Mouse (Mus musculus) intestine, postnatal 0 days (tissue): ENCODE data around the gene Uhmk1. TPM values are rescaled to one million over a fixed set of nuclear protein-coding genes. Genes with fewer than 3 reads are reported as not detected.

ENCODE experiments used
- ATAC-seq: fragments of 200-750 bp; cut with Nextera tagmentation; 2 replicates; pipeline ENCODE4 v1.8.0; 2017; ENCODE audit warnings: mild to moderate bottlenecking, moderate TSS enrichment, moderate library complexity
- H3K27ac ChIP-seq: fragments of 300-500 bp; sonication (generic); 2 replicates; pipeline ENCODE4 v1.5.1; 2014; ENCODE audit warnings: mild to moderate bottlenecking, low read depth, low read length, moderate library complexity
- H3K27me3 ChIP-seq: fragments of 300-500 bp; sonication (generic); replicated peaks from 2 replicates; pipeline ENCODE4 v1.6.1; 2014; ENCODE audit warnings: low read length, mixed read lengths; ENCODE audit not compliant: control insufficient read depth, insufficient read depth
- H3K36me3 ChIP-seq: fragments of 300-500 bp; sonication (generic); 2 replicates; pipeline ENCODE4 v1.6.1; 2014; ENCODE audit warnings: mild to moderate bottlenecking, moderate library complexity; ENCODE audit not compliant: control insufficient read depth, insufficient read depth
- H3K4me1 ChIP-seq: fragments of 300-500 bp; sonication (generic); replicated peaks from 2 replicates; pipeline ENCODE4 v1.6.1; 2014; ENCODE audit warnings: antibody characterized with exemption, low read length, mixed read lengths; ENCODE audit not compliant: control insufficient read depth, insufficient read depth
- H3K4me2 ChIP-seq: fragments of 300-500 bp; sonication (generic); replicated peaks from 2 replicates; pipeline ENCODE4 v1.6.1; 2014; ENCODE audit warnings: low read depth, mild to moderate bottlenecking, moderate library complexity
- H3K4me3 ChIP-seq: fragments of 300-500 bp; sonication (generic); 2 replicates; pipeline ENCODE4 v1.5.1; 2014; ENCODE audit warnings: low read depth, low read length
- H3K9ac ChIP-seq: fragments of 300-500 bp; sonication (generic); 2 replicates; pipeline ENCODE4 v1.6.1; 2014; ENCODE audit warnings: mild to moderate bottlenecking, low read depth, low read length
- H3K9me3 ChIP-seq: fragments of 300-500 bp; sonication (generic); 2 replicates; pipeline ENCODE4 v1.6.1; 2016; ENCODE audit warnings: mixed run types; ENCODE audit not compliant: control insufficient read depth
- CTCF ChIP-seq: sonication (generic); IDR thresholded peaks from 2 replicates; pipeline ENCODE4 v1.5.1; 2016; ENCODE audit warnings: low read depth, mild to moderate bottlenecking, control low read depth, antibody characterized with exemption, moderate library complexity
- WGBS: fragments of 180-500 bp; shearing (Covaris S2); extraction: QIAGEN DNeasy Blood & Tissue Kit; methylation state at CpG from one replicate; pipeline ENCODE4 v1.1.7; 2014; 5-methylcytosine and 5-hydroxymethylcytosine counted together
- polyA plus RNA-seq: library from polyadenylated mRNA; unstranded; fragments of >200 nt; fragmentation: Nextera tagmentation; extraction: Ambion mirVana; gene quantifications from 2 replicates; pipeline ENCODE4 v1.2.1, GENCODE M21; 2015

Uhmk1 gene
- polyA plus RNA-seq, 1 experiment from 2014 or later: 5.4 TPM

GRCm38 (mm10) chr1:170164913-170165312 lies 50.3 kb downstream of the Uhmk1 start:
- Histone ChIP-seq H3K4me2 (no peak overlapping the region), H3K27me3 (no peaks in the 10 kb centered on the region), H3K4me1 (no peaks in the 10 kb centered on the region; the same call in 1 of the 2 replicates), H3K9me3 (no peaks in the 10 kb centered on the region), H3K27ac (no peak overlapping the region), H3K9ac (no peak overlapping the region), H3K4me3 (no peak overlapping the region), H3K36me3 (peaks cover 17% of the 10 kb centered on the region)
- no peak for TF ChIP-seq CTCF
- WGBS: 90% methylated on average over 3 of the region's 3 CpGs
- ATAC-seq: no peak

GRCm38 (mm10) chr1:170164053-170164614 lies 51.1 kb downstream of the Uhmk1 start:
- Histone ChIP-seq H3K9ac (no peak overlapping the region), H3K4me3 (no peak overlapping the region), H3K9me3 (no peaks in the 10 kb centered on the region), H3K36me3 (peaks cover 17% of the 10 kb centered on the region), H3K27me3 (no peaks in the 10 kb centered on the region), H3K27ac (no peak overlapping the region), H3K4me1 (no peaks in the 10 kb centered on the region; the same call in 1 of the 2 replicates), H3K4me2 (no peak overlapping the region)
- 54% methylated on average over 2 of the region's 2 CpGs for WGBS
- no peak for TF ChIP-seq CTCF
- ATAC-seq: peak; percentile 49; the same call in 1 of the 2 replicates

- H3K27me3 ChIP-seq: no peaks in the 10 kb centered on the region
- no peak for ATAC-seq
- no peaks in the 10 kb centered on the region for H3K9me3 ChIP-seq
- WGBS: 66% methylated on average over 3 of the region's 3 CpGs
- TF ChIP-seq CTCF: no peak
- H3K9ac ChIP-seq: no peak overlapping the region
- no peak overlapping the region for H3K4me2 ChIP-seq
- H3K4me1 ChIP-seq: no peaks in the 10 kb centered on the region; the same call in 1 of the 2 replicates
- H3K4me3 ChIP-seq: no peak overlapping the region
- peaks cover 22% of the 10 kb centered on the region for H3K36me3 ChIP-seq
- H3K27ac ChIP-seq: no peak overlapping the region
Observed at GRCm38 (mm10) chr1:170163398-170163943, 51.7 kb downstream of the Uhmk1 start.

- Histone ChIP-seq H3K4me1 (no peaks in the 10 kb centered on the region; the same call in 1 of the 2 replicates), H3K36me3 (peaks cover 32% of the 10 kb centered on the region), H3K9me3 (no peaks in the 10 kb centered on the region), H3K9ac (no peak overlapping the region), H3K4me2 (no peak overlapping the region), H3K4me3 (no peak overlapping the region), H3K27me3 (no peaks in the 10 kb centered on the region), H3K27ac (no peak overlapping the region)
- TF ChIP-seq CTCF: no peak
- ATAC-seq: peak; percentile 41; the same call in 1 of the 2 replicates
- WGBS: 69% methylated on average over 6 of the region's 6 CpGs
Observed at GRCm38 (mm10) chr1:170161852-170162251, 53.3 kb downstream of the Uhmk1 start.

GRCm38 (mm10) chr1:170160397-170160938 lies 54.7 kb downstream of the Uhmk1 start:
- Histone ChIP-seq H3K27ac (no peak overlapping the region), H3K36me3 (peaks cover 21% of the 10 kb centered on the region), H3K4me1 (no peaks in the 10 kb centered on the region; the same call in 1 of the 2 replicates), H3K4me2 (no peak overlapping the region), H3K4me3 (no peak overlapping the region), H3K9ac (no peak overlapping the region), H3K27me3 (no peaks in the 10 kb centered on the region), H3K9me3 (no peaks in the 10 kb centered on the region)
- no peak for TF ChIP-seq CTCF
- WGBS: 67% methylated on average over 3 of the region's 3 CpGs
- ATAC-seq: no peak

GRCm38 (mm10) chr1:170159707-170160106 lies 55.5 kb downstream of the Uhmk1 start:
- H3K27me3 ChIP-seq: no peaks in the 10 kb centered on the region
- H3K4me2 ChIP-seq: no peak overlapping the region
- no peak for ATAC-seq
- no peak overlapping the region for H3K9ac ChIP-seq
- H3K36me3 ChIP-seq: peaks cover 18% of the 10 kb centered on the region
- H3K4me3 ChIP-seq: no peak overlapping the region
- no peak overlapping the region for H3K27ac ChIP-seq
- no peaks in the 10 kb centered on the region for H3K9me3 ChIP-seq
- WGBS: 89% methylated on average over 2 of the region's 2 CpGs
- TF ChIP-seq CTCF: peak; percentile 30
- no peaks in the 10 kb centered on the region; the same call in 1 of the 2 replicates for H3K4me1 ChIP-seq
